Mouse (Mus musculus): ENCODE data around the gene Gm21913. TPM values are rescaled to one million over a fixed set of nuclear protein-coding genes. Genes with fewer than 3 reads are reported as not detected.
"Not testable (repeated sequence)": the region's sequence is repeated elsewhere in the genome, so short reads cannot be mapped to it uniquely, and the experiment has no call there.

Gm21913 gene
- polyA plus RNA-seq (2016; fragmentation: Nextera tagmentation; extraction: Ambion mirVana), result not detected in 2 replicates

GRCm38 (mm10) chrY:74623596-74623995, at the start of gene Gm21913:
Gene Gm21913 (plus strand): TSS chrY:74623896.
- no CpG with 5 or more reads among the region's 3 CpGs for WGBS
- not testable (repeated sequence) for H3K4me3 ChIP-seq

More at GRCm38 (mm10) chrY:74623596-74623995, at the start of gene Gm21913:
- DNase-seq (ENCODE audit: low spot score); H3K36me3 ChIP-seq; H3K4me1 ChIP-seq (replicated peaks); H3K27me3 ChIP-seq (ENCODE audit: insufficient read depth, poor library complexity, severe bottlenecking); H3K27ac ChIP-seq; H3K9me3 ChIP-seq: not testable (repeated sequence)

Other genes with a start within 250 kb of the Gm21913 start
- not detected in 2 replicates for gene Gm29110, start 153.4 kb upstream of the Gm21913 start, polyA plus RNA-seq (2016; fragmentation: Nextera tagmentation; extraction: Ambion mirVana)

Data from hindbrain, embryonic 10.5 days (tissue).